ENCODE assay signal across 20 mouse cellular contexts in genomic region chr13:24372893-24373599, GRCm38 (mm10). TPM values are rescaled to one million over a fixed set of nuclear protein-coding genes. Genes with fewer than 3 reads are reported as not detected.
DNase-seq lines count a peak whose midpoint lies in the region; ATAC-seq lines count a peak whose summit lies in the region.
"Had no signal": no experiment of that assay in that cellular context is flagged by ENCODE, and none has a peak within 500 bp of the region (broad histone marks: within the 10 kb centered on the region; RNA-seq: fewer than 3 reads in every experiment).

No protein-coding gene starts in this region.

- DNase-seq in heart, postnatal 36 days, result no peak
- DNase-seq in naive thymus-derived CD4-positive, alpha-beta T cell, adult 2 months (ENCODE audit: low read depth), result peak; percentile 31
- peak; percentile 63 for DNase-seq in thymus, postnatal 14 days
- DNase-seq in natural killer cell, adult 2 months (ENCODE audit: low spot score in 2 of 2), result no peak
- DNase-seq in spleen, postnatal 10 days (ENCODE audit: low spot score in 2 of 2), result no peak
- DNase-seq: adrenal gland, adult 8-10 months; adrenal gland, postnatal 36 days; cerebellum, adult 2 months; cerebellum, postnatal 14 days; gastrocnemius, postnatal 10 days; heart, adult 2 months; heart, postnatal 4 days had no signal

- no peak overlapping the region for H3K4me2 ChIP-seq in heart, embryonic 16.5 days (ENCODE audit: low read depth, low read length)
- H3K4me2 ChIP-seq in forebrain, embryonic 12.5 days, result no peak overlapping the region
- H3K4me2 ChIP-seq: embryonic facial prominence, embryonic 12.5 days; heart, embryonic 11.5 days; heart, embryonic 15.5 days; hindbrain, embryonic 12.5 days had no signal

- no peaks in the 10 kb centered on the region for H3K36me3 ChIP-seq in heart, embryonic 16.5 days (ENCODE audit: control insufficient read depth, insufficient read depth)
- no peaks in the 10 kb centered on the region for H3K36me3 ChIP-seq in forebrain, embryonic 12.5 days (replicated peaks)
- H3K36me3 ChIP-seq: embryonic facial prominence, embryonic 12.5 days; heart, embryonic 15.5 days; hindbrain, embryonic 12.5 days had no signal

- no peak overlapping the region for H3K4me3 ChIP-seq in heart, embryonic 16.5 days (ENCODE audit: low read length)
- H3K4me3 ChIP-seq in forebrain, embryonic 12.5 days (replicated peaks), result no peak overlapping the region
- H3K4me3 ChIP-seq: embryonic facial prominence, embryonic 12.5 days; heart, adult 2 months; heart, embryonic 15.5 days; hindbrain, embryonic 12.5 days had no signal

- 0 out of 2 replicates have a peak, but pooled peaks have one; percentile 4 for ATAC-seq in heart, embryonic 16.5 days (replicated peaks; ENCODE audit: extremely low read depth, insufficient read depth, low FRiP score)
- no peak for ATAC-seq in forebrain, embryonic 12.5 days (ENCODE audit: low FRiP score)
- ATAC-seq: forebrain, embryonic 16.5 days; hindbrain, embryonic 16.5 days had no signal

- H3K4me1 ChIP-seq in heart, embryonic 16.5 days (ENCODE audit: control insufficient read depth, insufficient read depth, low read length), result peaks cover 10% of the 10 kb centered on the region
- no peaks in the 10 kb centered on the region for H3K4me1 ChIP-seq in forebrain, embryonic 12.5 days
- H3K4me1 ChIP-seq: embryonic facial prominence, embryonic 12.5 days; hindbrain, embryonic 12.5 days had no signal

- no peaks in the 10 kb centered on the region for H3K9me3 ChIP-seq in heart, embryonic 16.5 days (replicated peaks; ENCODE audit: control insufficient read depth, low read length)
- H3K9me3 ChIP-seq in forebrain, embryonic 12.5 days, result no peaks in the 10 kb centered on the region
- H3K9me3 ChIP-seq: embryonic facial prominence, embryonic 12.5 days; heart, embryonic 15.5 days; hindbrain, embryonic 12.5 days had no signal

- intact Hi-C loops in heart, postnatal 36 days (cut with DNase I), result no loop called here

- peak overlapping the region; percentile 42 for H3K27ac ChIP-seq in heart, embryonic 16.5 days (ENCODE audit: low read length)
- no peak overlapping the region for H3K27ac ChIP-seq in forebrain, embryonic 12.5 days
- H3K27ac ChIP-seq: embryonic facial prominence, embryonic 12.5 days; heart, adult 2 months; heart, embryonic 15.5 days; hindbrain, embryonic 12.5 days had no signal

- no peaks in the 10 kb centered on the region for H3K27me3 ChIP-seq in heart, embryonic 16.5 days (ENCODE audit: control insufficient read depth, insufficient read depth, low read length)
- H3K27me3 ChIP-seq in forebrain, embryonic 12.5 days, result no peaks in the 10 kb centered on the region
- H3K27me3 ChIP-seq: embryonic facial prominence, embryonic 12.5 days; heart, embryonic 15.5 days; hindbrain, embryonic 12.5 days had no signal

- no peak overlapping the region for H3K9ac ChIP-seq in heart, embryonic 16.5 days (ENCODE audit: low read length)
- no peak overlapping the region for H3K9ac ChIP-seq in forebrain, embryonic 12.5 days
- H3K9ac ChIP-seq: embryonic facial prominence, embryonic 12.5 days; heart, embryonic 15.5 days; hindbrain, embryonic 12.5 days had no signal

- WGBS in heart, embryonic 16.5 days, result 83% methylated on average over 7 of the region's 7 CpGs
- 85% methylated on average over 7 of the region's 7 CpGs for WGBS in forebrain, embryonic 12.5 days

RNA-seq across cellular contexts. Expression of gene Cmah, which starts 45.8 kb away (rescaled TPM):
- 0.75 and 2.2 TPM in 2 replicates for polyA plus RNA-seq in heart, embryonic 16.5 days (2015; fragmentation: Nextera tagmentation; extraction: Ambion mirVana)
- total RNA-seq in heart, postnatal 36 days (2021), result 1 to 10 TPM; 3.0 to 3.7 TPM
- polyA plus RNA-seq in forebrain, embryonic 12.5 days (2016; fragmentation: Nextera tagmentation; extraction: Ambion mirVana), result 0.12 and 0.28 TPM in 2 replicates

Comparison
In these comparisons a context has a peak if more than half of its experiments do, and no peak if none do; other contexts are left out.
1. DNase-seq: peak in naive thymus-derived CD4-positive, alpha-beta T cell, adult 2 months (single experiment) and thymus, postnatal 14 days (single experiment); none in heart, postnatal 36 days (0 of 2), natural killer cell, adult 2 months (0 of 2) and spleen, postnatal 10 days (0 of 2).